Mouse (Mus musculus): ENCODE data around the gene Tom1l2.

Tom1l2 gene

DNA sequence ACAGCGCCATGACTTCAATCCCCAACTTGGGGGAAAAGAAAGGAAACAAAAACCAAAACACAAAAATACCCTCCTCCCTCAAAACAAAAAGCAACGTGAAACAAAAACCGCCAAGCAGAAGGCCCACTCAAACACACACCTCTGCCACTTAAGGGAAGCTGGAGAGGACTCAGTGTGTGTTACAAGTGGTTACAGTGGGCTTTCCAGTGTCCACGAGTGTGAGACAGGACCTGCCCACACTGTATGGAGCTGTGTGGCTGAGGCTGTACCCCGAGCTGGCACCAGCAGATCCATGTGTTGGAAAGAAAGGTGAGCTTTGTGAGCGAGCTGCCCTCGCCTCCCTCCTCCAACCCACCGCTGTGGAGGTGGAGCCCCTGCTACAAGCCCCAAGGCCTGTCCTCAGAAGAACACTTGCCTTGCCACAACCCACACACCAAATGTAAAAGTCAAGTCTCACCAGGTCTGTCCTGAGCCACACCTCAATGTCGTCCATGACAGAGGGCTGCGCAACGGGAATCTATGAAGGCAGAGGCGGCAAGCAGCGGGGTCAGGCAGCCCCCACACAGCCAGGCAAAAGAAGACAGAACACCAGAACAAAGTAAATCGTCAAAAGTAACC, 120.2 kb downstream of the Tom1l2 start:
- in situ Hi-C loops (cut with MboI, MseI) = loop anchor here (10.0 kb wide), 1 partner anchor 1278 kb away; the partner anchor contains the start of genes Hist3h2a and Trim17

GRCm38 (mm10) chr11:60231951-60232350, 120.8 kb downstream of the Tom1l2 start:
- in situ Hi-C loops (cut with MboI, MseI) = loop anchor here (10.0 kb wide), 1 partner anchor 1277 kb away; the partner anchor contains the start of genes Hist3h2a and Trim17

DNA sequence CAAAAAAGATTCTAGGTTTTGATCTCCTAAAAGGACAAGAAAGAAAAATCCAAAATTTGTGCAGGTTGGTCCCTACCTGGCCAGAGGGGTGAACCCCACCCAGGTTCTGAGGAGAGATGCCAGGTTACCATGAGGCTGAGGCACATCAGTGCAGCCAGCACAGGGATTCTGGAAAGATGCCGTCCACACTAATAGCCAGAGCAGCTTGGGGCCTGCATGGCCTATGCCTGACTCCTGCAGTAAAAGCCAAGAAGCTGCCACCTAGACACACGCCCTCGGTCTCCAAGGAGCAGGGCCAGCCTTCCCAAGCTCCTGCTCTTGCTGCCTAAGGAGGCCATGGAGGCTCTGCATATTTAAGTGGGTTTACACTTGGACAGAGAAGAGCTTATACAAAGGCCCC, 121.4 kb downstream of the Tom1l2 start:
- in situ Hi-C loops (cut with MboI, MseI) = loop anchor here (10.0 kb wide), 1 partner anchor 1277 kb away; the partner anchor contains the start of genes Hist3h2a and Trim17

DNA sequence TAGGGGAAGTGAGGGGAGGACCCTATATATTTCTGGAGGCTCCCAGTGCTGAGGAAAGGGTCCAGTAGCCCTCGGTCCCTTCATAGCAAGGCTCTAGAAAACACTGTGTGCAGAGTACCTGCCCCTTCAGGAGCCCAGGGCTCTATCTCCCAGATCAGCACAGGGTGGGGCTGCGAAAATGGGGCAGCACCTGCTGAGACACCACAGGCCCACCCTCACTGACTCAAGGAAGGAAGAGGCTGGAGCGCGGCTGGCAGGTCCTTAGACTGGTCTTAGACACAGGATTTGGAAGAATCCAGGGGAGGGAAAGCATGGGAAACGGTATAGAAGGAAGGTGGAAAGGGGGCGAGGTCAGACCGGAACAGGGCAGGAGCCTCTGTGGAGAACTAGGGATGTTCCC, 122.2 kb downstream of the Tom1l2 start:
- in situ Hi-C loops (cut with MboI, MseI) = loop anchor here (10.0 kb wide), 1 partner anchor 1276 kb away; the partner anchor contains the start of genes Hist3h2a and Trim17

GRCm38 (mm10) chr11:60229821-60230220, 122.9 kb downstream of the Tom1l2 start:
- in situ Hi-C loops (cut with MboI, MseI) = loop anchor here (10.0 kb wide), 1 partner anchor 1275 kb away; the partner anchor contains the start of genes Hist3h2a and Trim17

GRCm38 (mm10) chr11:60228525-60228924, 124.2 kb downstream of the Tom1l2 start:
- in situ Hi-C loops (cut with MboI, MseI) = no loop called here

DNA sequence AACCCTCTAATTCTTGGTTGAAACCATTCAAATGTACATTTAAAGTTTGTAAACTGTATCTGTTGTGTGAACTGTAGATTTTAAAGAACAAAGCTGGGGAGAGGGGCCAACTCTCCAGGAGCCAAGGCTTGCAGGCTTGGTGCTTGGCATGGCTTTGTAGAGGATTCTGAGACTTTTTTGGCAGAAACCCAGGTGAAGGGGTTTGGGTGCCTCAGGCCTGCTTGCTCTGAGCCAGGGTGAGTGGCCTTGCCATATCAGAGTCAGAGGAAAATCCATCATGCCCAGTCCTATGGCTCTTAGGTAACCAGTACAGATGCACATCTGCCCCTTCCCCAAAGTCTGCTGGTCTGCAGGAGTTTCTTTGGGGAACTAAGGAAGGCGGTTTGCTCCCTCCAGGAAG, 126.8 kb downstream of the Tom1l2 start:
- in situ Hi-C loops (cut with MboI, MseI) = no loop called here

GRCm38 (mm10) chr11:60224676-60225075, 128.0 kb downstream of the Tom1l2 start:
- in situ Hi-C loops (cut with MboI, MseI) = no loop called here

DNA sequence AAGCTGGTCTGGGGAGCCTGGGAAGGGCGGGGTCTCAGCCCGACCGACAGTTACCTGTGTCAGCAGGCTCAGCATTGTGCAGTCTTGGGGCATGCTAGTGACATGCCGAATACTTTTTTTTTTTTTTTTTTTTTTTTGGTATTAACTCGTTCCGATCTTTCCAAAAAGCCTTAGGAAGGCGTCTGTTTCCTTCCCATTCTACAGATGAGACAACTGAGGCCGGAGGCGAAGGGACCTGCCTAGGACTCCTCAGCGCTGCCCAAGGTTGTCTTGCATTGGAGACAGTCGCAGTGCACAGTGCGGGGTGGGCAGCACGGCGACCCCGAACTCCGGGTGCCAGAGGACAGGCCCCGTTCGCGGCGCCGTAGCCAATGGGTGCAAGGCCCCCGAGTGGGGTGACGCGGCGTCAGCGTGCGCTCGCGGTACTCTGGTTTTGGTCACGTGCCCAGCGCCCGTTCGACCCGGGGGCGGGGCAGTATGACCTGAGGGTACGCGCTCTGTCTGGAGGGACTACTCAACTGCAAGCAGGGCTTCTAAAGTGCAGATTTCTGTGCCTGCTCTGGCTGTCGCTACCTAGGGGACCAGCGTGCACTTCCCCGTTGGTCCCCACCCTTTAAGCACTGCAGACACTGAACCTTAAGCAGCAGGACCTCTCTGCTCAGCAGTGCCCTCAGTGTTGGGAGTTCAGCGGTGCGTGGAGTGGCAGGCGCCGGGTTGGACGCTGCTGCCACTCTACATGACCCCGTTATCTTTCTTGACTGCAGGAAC, 130.1 kb downstream of the Tom1l2 start, which contains the start of gene Srebf1:
Srebf1 (minus strand) TSS at position 113 of the 768 bp plus-strand sequence.
- in situ Hi-C loops (cut with MboI, MseI) = no loop called here

DNA sequence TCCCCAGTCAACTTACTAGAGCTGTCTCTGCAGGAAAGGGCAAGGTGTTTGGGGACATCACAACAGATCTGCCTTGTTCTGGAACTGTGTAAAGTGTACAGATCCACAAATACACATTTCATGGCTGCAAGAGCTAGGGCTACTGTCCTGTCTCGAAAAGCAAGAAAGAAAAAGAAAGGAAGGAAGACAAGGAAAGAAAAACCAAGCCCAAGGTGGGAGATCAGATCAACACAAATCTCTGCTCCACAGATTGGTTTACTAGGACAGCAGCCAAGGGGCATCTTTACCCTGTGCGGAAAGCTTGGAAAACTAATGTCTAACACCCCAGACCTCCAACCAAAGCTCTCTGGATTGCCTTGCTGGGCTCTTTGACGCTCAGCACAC, 130.6 kb downstream of the Tom1l2 start:
- in situ Hi-C loops (cut with MboI, MseI) = no loop called here

DNA sequence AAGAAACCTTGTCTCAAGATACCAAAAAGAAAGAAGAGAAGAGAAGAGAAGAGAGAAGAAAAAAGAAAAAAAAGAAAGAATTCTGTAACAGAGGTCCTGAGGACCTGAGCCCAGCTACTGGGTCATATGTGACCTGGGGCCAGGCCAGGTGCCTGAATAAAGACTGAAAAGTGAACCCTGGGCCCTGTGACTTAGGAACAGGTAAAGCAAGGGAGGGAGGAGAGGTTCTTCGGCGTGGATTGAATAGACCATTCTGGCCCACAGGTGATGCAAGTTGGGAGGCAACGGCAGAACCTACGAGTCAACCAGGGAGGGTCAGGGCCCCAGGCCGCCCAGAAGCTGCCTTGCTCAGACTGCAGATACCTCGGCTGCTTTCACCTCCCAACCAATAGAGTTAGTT, 131.3 kb downstream of the Tom1l2 start:
- in situ Hi-C loops (cut with MboI, MseI) = no loop called here

DNA sequence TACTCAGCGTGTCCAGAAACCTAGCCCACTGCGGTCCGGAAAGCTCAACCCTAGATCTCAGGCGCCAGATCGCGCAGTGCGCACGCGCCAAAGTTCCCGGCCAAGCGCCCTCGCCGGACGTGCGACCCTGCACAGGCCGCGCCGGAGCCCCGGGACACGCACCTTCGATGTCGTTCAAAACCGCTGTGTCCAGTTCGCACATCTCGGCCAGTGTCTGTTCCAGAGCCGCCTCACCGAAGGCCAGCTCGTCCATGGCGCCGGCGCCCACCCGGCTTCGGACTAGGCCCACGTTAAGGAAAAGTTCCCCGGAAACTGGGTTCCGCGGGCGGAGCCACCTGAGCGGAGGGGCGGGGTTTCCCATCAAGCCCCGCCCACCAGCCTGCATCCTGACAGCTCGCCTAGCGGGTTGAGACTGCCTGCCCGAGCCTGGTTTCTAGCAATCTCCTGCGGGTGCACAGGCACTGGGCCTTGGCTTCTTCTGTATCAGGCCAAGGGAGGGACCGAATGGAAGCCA, 132.4 kb downstream of the Tom1l2 start:
- in situ Hi-C loops (cut with MboI, MseI) = no loop called here

DNA sequence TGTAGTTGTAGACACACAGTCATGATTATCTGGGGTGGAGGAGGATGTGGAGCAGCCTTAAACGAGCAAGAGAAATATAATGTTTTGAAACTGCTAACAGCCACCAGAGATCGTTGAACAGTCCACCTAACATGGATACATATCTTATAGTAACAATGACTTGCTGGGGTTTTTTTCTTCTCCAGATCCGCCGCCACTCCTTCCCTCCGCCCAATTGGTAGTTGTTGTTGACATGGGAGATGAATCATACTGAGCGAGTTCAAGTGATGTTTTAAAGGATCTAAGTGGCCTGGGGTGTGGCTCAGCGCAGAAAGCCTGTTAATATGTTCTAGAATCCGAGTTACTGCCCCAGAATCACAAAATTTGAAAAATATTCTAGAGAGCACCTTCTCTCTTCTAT, 133.1 kb downstream of the Tom1l2 start:
- in situ Hi-C loops (cut with MboI, MseI) = loop anchor here (10.0 kb wide), 1 partner anchor 1005 kb away; no protein-coding TSS in a partner anchor

DNA sequence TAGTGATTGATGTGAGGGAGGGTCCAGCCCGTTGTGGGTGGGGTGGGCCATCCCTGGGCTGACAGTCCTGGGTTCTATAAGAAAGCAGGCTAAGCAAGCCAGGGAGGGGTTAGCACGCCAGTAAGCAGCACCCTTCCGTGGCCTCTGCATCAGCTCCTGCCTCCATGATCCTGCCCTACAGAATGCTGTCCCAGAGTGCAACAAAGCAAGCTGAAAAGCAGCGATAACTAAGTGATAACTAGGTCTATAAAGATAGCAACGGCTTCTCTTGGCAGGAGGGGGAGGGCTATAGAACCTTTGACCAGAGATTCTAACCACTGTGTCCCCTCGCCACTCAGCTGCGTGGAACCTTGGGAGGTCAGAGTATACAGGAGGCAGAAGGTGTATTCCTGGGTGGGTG, 135.2 kb downstream of the Tom1l2 start:
- in situ Hi-C loops (cut with MboI, MseI) = loop anchor here (10.0 kb wide), 1 partner anchor 1003 kb away; no protein-coding TSS in a partner anchor

- in situ Hi-C loops (cut with MboI, MseI) = loop anchor here (10.0 kb wide), 1 partner anchor 1002 kb away; no protein-coding TSS in a partner anchor
Measured at GRCm38 (mm10) chr11:60216671-60217070, 136.0 kb downstream of the Tom1l2 start.

GRCm38 (mm10) chr11:60213266-60213665, 139.4 kb downstream of the Tom1l2 start:
- in situ Hi-C loops (cut with MboI, MseI) = loop anchor here (5.0 to 10.0 kb wide), 2 partner anchors 106 to 998 kb away; partner anchors contain the start of gene Rai1

DNA sequence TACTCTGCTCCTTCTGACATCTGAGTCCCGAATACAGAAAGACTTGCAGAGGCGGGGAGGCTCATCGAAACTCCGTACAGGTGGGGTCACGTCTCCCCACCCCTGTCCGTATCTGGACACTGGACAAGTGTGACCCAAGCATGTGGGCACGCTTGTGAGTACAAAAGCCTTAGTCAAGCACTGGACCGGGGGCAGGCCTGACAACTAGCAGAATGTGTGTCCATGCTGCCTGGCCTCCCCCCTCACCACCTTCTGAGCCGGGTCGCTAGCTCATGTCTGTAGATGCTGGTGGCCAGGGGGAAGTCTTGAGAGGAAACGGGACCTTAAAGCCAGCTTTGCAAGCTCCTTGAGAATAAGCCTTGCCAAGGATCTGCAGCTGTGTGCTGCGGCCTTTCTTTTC, 140.9 kb downstream of the Tom1l2 start:
- in situ Hi-C loops (cut with MboI, MseI) = loop anchor here (5.0 to 10.0 kb wide), 2 partner anchors 104 to 997 kb away; partner anchors contain the start of gene Rai1

DNA sequence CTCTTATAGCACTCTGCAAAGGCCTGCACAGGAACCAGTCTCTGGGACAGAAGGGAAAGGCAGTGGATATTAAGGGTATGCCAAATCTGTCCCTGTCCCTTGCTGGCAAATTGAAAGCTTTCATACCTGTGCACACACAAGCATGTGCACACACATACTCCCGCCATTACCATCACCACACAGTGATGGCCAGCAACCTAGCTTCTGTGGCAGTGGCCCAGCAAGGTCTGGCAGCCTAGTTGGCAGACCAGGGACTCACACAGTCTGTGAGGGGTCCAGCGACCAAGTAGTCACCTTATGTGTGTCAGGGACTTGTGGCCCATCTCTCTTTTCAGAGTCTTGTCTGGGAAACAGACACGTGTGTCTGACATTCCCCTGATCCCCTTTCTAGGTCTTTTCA, 141.6 kb downstream of the Tom1l2 start:
- in situ Hi-C loops (cut with MboI, MseI) = loop anchor here (5.0 to 10.0 kb wide), 2 partner anchors 104 to 996 kb away; partner anchors contain the start of gene Rai1

DNA sequence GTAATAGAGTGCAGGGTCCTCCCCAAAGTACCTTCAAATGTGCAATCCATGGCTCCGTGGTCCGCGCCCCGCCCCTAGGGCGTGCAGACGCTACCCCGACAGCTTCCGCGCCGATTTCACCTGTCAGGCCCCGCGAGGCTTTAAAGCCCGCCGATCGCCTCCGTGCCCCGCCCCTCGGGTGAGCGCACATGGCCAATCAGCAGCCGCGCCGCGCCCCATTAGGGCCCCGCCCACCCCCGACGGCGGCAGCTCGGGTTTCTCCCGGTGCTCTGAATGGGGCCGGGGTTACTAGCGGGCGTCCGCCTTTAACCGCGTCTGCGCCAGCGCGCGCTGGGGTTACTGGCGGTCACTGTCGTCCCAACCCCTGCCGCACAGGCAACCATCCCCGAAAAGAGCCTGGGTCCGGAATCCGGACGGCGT, 142.4 kb downstream of the Tom1l2 start:
- in situ Hi-C loops (cut with MboI, MseI) = loop anchor here (5.0 to 10.0 kb wide), 2 partner anchors 103 to 996 kb away; partner anchors contain the start of gene Rai1

- in situ Hi-C loops (cut with MboI, MseI) = loop anchor here (5.0 to 10.0 kb wide), 2 partner anchors 103 to 995 kb away; partner anchors contain the start of gene Rai1
Measured at GRCm38 (mm10) chr11:60209933-60210249, 142.8 kb downstream of the Tom1l2 start.

DNA sequence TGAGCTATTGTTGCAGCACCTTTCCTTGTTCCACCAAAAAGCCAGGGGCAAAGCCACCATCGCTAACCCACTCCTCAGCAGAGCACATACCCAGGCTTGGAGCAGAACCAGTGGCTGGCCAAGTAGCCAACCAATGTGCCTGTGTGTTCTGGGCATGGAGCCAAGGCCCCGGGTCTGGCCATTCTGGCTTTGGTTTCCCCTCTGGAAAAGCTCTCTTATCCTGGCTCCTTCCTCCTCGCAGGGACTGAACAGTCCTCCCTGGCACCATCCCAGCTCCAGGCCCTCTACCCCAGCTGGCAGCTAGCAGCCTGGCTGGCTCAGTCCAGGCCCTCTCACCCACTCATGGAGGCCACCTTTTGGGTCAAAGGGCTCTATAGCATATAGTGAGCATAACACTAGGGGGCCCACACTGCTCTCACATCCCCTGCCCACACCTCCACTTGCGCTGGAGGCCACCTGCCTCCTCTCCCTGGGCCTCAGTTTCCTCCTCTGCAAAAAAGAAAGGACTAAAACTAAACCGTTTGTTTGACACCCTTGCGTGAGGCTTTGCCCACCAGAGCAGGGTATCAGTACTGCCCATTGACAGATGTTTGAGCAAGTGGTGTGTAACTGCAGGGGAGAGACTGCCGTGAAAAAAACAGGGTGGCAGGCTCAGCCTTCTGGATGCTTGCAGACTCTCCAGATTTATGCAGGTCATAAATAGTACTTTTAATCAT, 143.3 kb downstream of the Tom1l2 start:
- in situ Hi-C loops (cut with MboI, MseI) = no loop called here

Measured in T-helper 2 cell (primary cell).